Comparison of ENCODE assay signal across 9 mouse cellular contexts in the genomic region with DNA sequence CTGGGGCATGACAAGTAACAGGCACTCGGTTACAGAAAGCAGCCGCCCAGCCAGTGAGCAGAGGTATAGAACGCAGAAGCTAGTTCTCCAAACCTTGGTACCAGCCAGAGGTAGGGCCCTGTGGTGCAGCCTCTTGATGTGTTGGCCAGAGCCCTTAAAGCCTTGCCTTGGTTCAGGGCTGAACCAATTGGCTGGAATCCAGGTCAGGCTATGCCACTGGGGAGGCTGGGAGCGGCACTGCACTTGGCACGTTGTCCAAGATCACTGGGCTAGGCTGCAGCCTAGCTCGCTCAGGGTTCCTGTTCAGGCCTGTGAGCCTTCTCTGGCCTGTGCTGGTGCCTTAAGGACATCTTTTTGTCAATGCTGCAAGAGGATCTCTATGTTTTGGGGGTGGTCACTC. TPM values are rescaled to one million over a fixed set of nuclear protein-coding genes. Genes with fewer than 3 reads are reported as not detected.
DNase-seq lines count a peak whose midpoint lies in the region; ATAC-seq lines count a peak whose summit lies in the region.
"Had no signal": no experiment of that assay in that cellular context is flagged by ENCODE, and none has a peak within 500 bp of the region (broad histone marks: within the 10 kb centered on the region; RNA-seq: fewer than 3 reads in every experiment).

No protein-coding gene starts in this region.

- H3K4me3 ChIP-seq in forebrain, embryonic 10.5 days, result no peak overlapping the region
- no peak overlapping the region for H3K4me3 ChIP-seq in forebrain, embryonic 11.5 days (ENCODE audit: low read depth, low read length)
- no peak overlapping the region for H3K4me3 ChIP-seq in embryonic facial prominence, embryonic 12.5 days
- no peak overlapping the region for H3K4me3 ChIP-seq in heart, embryonic 15.5 days
- H3K4me3 ChIP-seq in limb, embryonic 10.5 days, result no peak overlapping the region

- H3K9ac ChIP-seq in forebrain, embryonic 11.5 days (ENCODE audit: low read length), result no peak overlapping the region
- H3K9ac ChIP-seq in embryonic facial prominence, embryonic 12.5 days, result no peak overlapping the region
- H3K9ac ChIP-seq in heart, embryonic 15.5 days, result no peak overlapping the region

- no peaks in the 10 kb centered on the region for H3K27me3 ChIP-seq in forebrain, embryonic 10.5 days (ENCODE audit: poor library complexity, severe bottlenecking)
- no peaks in the 10 kb centered on the region for H3K27me3 ChIP-seq in forebrain, embryonic 11.5 days (ENCODE audit: control insufficient read depth, insufficient read depth, low read length)
- no peaks in the 10 kb centered on the region for H3K27me3 ChIP-seq in embryonic facial prominence, embryonic 12.5 days
- H3K27me3 ChIP-seq in heart, embryonic 15.5 days, result no peaks in the 10 kb centered on the region
- no peaks in the 10 kb centered on the region for H3K27me3 ChIP-seq in limb, embryonic 10.5 days (ENCODE audit: low read depth, poor library complexity, severe bottlenecking)

- no peaks in the 10 kb centered on the region for H3K9me3 ChIP-seq in forebrain, embryonic 10.5 days
- H3K9me3 ChIP-seq in forebrain, embryonic 11.5 days (ENCODE audit: control insufficient read depth, low read length), result no peaks in the 10 kb centered on the region
- no peaks in the 10 kb centered on the region for H3K9me3 ChIP-seq in embryonic facial prominence, embryonic 12.5 days
- H3K9me3 ChIP-seq in heart, embryonic 15.5 days (replicated peaks), result no peaks in the 10 kb centered on the region
- no peaks in the 10 kb centered on the region for H3K9me3 ChIP-seq in limb, embryonic 10.5 days (replicated peaks)

- no peaks in the 10 kb centered on the region for H3K36me3 ChIP-seq in forebrain, embryonic 10.5 days (replicated peaks)
- no peaks in the 10 kb centered on the region for H3K36me3 ChIP-seq in forebrain, embryonic 11.5 days (ENCODE audit: control insufficient read depth, insufficient read depth, low read length)
- no peaks in the 10 kb centered on the region for H3K36me3 ChIP-seq in embryonic facial prominence, embryonic 12.5 days
- H3K36me3 ChIP-seq in heart, embryonic 15.5 days, result no peaks in the 10 kb centered on the region
- H3K36me3 ChIP-seq in limb, embryonic 10.5 days, result no peaks in the 10 kb centered on the region

- 87% methylated on average over 6 of the region's 6 CpGs for WGBS in forebrain, embryonic 10.5 days
- WGBS in forebrain, embryonic 11.5 days, result 78% methylated on average over 6 of the region's 6 CpGs
- 88% methylated on average over 6 of the region's 6 CpGs for WGBS in embryonic facial prominence, embryonic 12.5 days
- WGBS in heart, embryonic 15.5 days, result 35% methylated on average over 6 of the region's 6 CpGs
- 83% methylated on average over 6 of the region's 6 CpGs for WGBS in limb, embryonic 10.5 days

- peak overlapping the region; percentile 58 for H3K27ac ChIP-seq in forebrain, embryonic 10.5 days
- no peak overlapping the region for H3K27ac ChIP-seq in forebrain, embryonic 11.5 days (ENCODE audit: low read depth, low read length)
- peak overlapping the region; percentile 93; the same call in 1 of the 2 replicates for H3K27ac ChIP-seq in embryonic facial prominence, embryonic 12.5 days
- peak overlapping the region; percentile 89 for H3K27ac ChIP-seq in heart, embryonic 15.5 days
- peak overlapping the region; percentile 87; the same call in 1 of the 2 replicates for H3K27ac ChIP-seq in limb, embryonic 10.5 days

- peak; percentile 13 for DNase-seq in forebrain, embryonic 10.5 days (ENCODE audit: extremely low spot score, low spot score)
- DNase-seq in forebrain, embryonic 11.5 days (ENCODE audit: low spot score), result no peak
- DNase-seq in Muller cell, postnatal 12 days (ENCODE audit: inconsistent ontology term), result peak; percentile 56
- DNase-seq in limb, embryonic 10.5 days (ENCODE audit: low spot score), result no peak
- DNase-seq in skeletal muscle tissue, adult 2 months (ENCODE audit: low read depth, low spot score), result peak; percentile 72

- no peak for ATAC-seq in forebrain, embryonic 11.5 days (replicated peaks; ENCODE audit: low FRiP score)
- ATAC-seq in embryonic facial prominence, embryonic 12.5 days (ENCODE audit: insufficient number of reproducible peaks, insufficient read depth, low FRiP score, low TSS enrichment), result no peak
- ATAC-seq in heart, embryonic 15.5 days (replicated peaks; ENCODE audit: insufficient number of reproducible peaks, insufficient read depth, low FRiP score, low read depth), result peak; percentile 48; the same call in 1 of the 2 replicates
- ATAC-seq in granulocyte monocyte progenitor cell, adult 5-6 weeks (replicated peaks; ENCODE audit: poor library complexity, severe bottlenecking), result no peak

- H3K4me2 ChIP-seq in forebrain, embryonic 11.5 days (ENCODE audit: low read depth, low read length, severe bottlenecking), result no peak overlapping the region
- H3K4me2 ChIP-seq in embryonic facial prominence, embryonic 12.5 days (replicated peaks), result no peak overlapping the region
- H3K4me2 ChIP-seq in heart, embryonic 15.5 days, result no peak overlapping the region

- H3K4me1 ChIP-seq in forebrain, embryonic 10.5 days, result peaks cover 56% of the 10 kb centered on the region
- H3K4me1 ChIP-seq in forebrain, embryonic 11.5 days (replicated peaks; ENCODE audit: control insufficient read depth, insufficient read depth, low read length), result peaks cover 7% of the 10 kb centered on the region
- peaks cover 40% of the 10 kb centered on the region for H3K4me1 ChIP-seq in embryonic facial prominence, embryonic 12.5 days
- H3K4me1 ChIP-seq in heart, embryonic 15.5 days (replicated peaks), result peaks cover 56% of the 10 kb centered on the region
- H3K4me1 ChIP-seq in limb, embryonic 10.5 days, result peaks cover 49% of the 10 kb centered on the region

RNA-seq across cellular contexts. Expression of gene Tmem212, which starts 34.6 kb away (rescaled TPM):
- polyA plus RNA-seq in forebrain, embryonic 10.5 days (2016; fragmentation: Nextera tagmentation; extraction: Ambion mirVana), result not detected in 2 replicates
- polyA plus RNA-seq in forebrain, embryonic 11.5 days (2014; fragmentation: Nextera tagmentation; extraction: Ambion mirVana), result not detected in 2 replicates
- not detected in 2 replicates for polyA plus RNA-seq in embryonic facial prominence, embryonic 12.5 days (2016; fragmentation: Nextera tagmentation; extraction: Ambion mirVana)
- not detected in 2 replicates for polyA plus RNA-seq in heart, embryonic 15.5 days (2015; fragmentation: Nextera tagmentation; extraction: Ambion mirVana)
- not detected in 2 replicates for polyA plus RNA-seq in limb, embryonic 10.5 days (2016; fragmentation: Nextera tagmentation; extraction: Ambion mirVana)
- total RNA-seq in granulocyte monocyte progenitor cell, adult 5-6 weeks (2014; fragmentation: Nextera tagmentation), result not detected in 2 replicates
- not detected in 2 replicates for total RNA-seq in granulocyte monocyte progenitor cell, adult 5-6 weeks (2017)
- polyA plus RNA-seq: neural tube, embryonic 14.5 days had no signal

Comparison
In these comparisons a context has a peak if more than half of its experiments do, and no peak if none do; other contexts are left out.
1. DNase-seq: peak in forebrain, embryonic 10.5 days (single experiment), Muller cell, postnatal 12 days (single experiment) and skeletal muscle tissue, adult 2 months (single experiment); none in forebrain, embryonic 11.5 days (single experiment) and limb, embryonic 10.5 days (single experiment).